Mouse (Mus musculus) small intestine, adult 2 months (tissue): Measurements from ENCODE around the gene Adgrb3.

Experiments used
- CTCF ChIP-seq: fragments of 200-500 bp; IDR thresholded peaks from 2 replicates; pipeline ENCODE4 v1.5.1; 2012; ENCODE audit warnings: low read depth, mild to moderate bottlenecking, control low read depth, inconsistent platforms, low read length, moderate library complexity, mixed read lengths; ENCODE audit not compliant: insufficient replicate concordance, insufficient read length; ENCODE audit errors: extremely low read depth
- POLR2A ChIP-seq: fragments of 200-500 bp; IDR thresholded peaks from 2 replicates; pipeline ENCODE4 v1.6.1; 2012; ENCODE audit warnings: low read depth, mild to moderate bottlenecking, control low read depth, inconsistent platforms, low read length, moderate library complexity

- TF ChIP-seq CTCF (no peak), POLR2A (no peak)
Observed at GRCm38 (mm10) chr1:25778784-25779183, 50.7 kb downstream of the Adgrb3 start.
